Mouse (Mus musculus) neural tube, embryonic 13.5 days (tissue): ENCODE results near the gene Klhl9. TPM values are rescaled to one million over a fixed set of nuclear protein-coding genes. Genes with fewer than 3 reads are reported as not detected.

Source experiments
- polyA plus RNA-seq: library from polyadenylated mRNA; unstranded; fragments of >200 nt; fragmentation: Nextera tagmentation; extraction: Ambion mirVana; gene quantifications from 2 replicates; pipeline ENCODE4 v1.2.1, GENCODE M21; 2015

Gene Klhl9
- polyA plus RNA-seq, 1 experiment from 2014 or later = 126 TPM

Other genes starting within 250 kb of the Klhl9 start
- gene Ifnb1, start 199.7 kb downstream of the Klhl9 start, polyA plus RNA-seq = not detected in 2 replicates
- gene Ifna15, start 164.2 kb downstream of the Klhl9 start, polyA plus RNA-seq = not detected in 2 replicates
- not detected in 2 replicates for gene Ifna14, start 150.7 kb downstream of the Klhl9 start, polyA plus RNA-seq
- gene Ifna9, start 130.1 kb downstream of the Klhl9 start, polyA plus RNA-seq = not detected in 2 replicates
- not detected in 2 replicates for gene Ifna12, start 119.1 kb downstream of the Klhl9 start, polyA plus RNA-seq
- not detected in 2 replicates for gene C87499, start 88.1 kb downstream of the Klhl9 start, polyA plus RNA-seq
- gene Ifna13, start 78.0 kb downstream of the Klhl9 start, polyA plus RNA-seq = not detected in 2 replicates
- gene Ifna16, start 45.5 kb downstream of the Klhl9 start, polyA plus RNA-seq = not detected in 2 replicates
- not detected in 2 replicates for gene Ifna2, start 38.6 kb downstream of the Klhl9 start, polyA plus RNA-seq
- not detected in 2 replicates for gene Ifnab, start 31.1 kb downstream of the Klhl9 start, polyA plus RNA-seq
- 1.3 and 1.5 TPM in 2 replicates for gene Gm26566, start 660 bp downstream of the Klhl9 start, polyA plus RNA-seq
- gene Gm13271, start 32.4 kb upstream of the Klhl9 start, polyA plus RNA-seq = not detected in 2 replicates
- gene Gm13283, start 37.7 kb upstream of the Klhl9 start, polyA plus RNA-seq = not detected in 2 replicates
- gene Gm13290, start 51.4 kb upstream of the Klhl9 start, polyA plus RNA-seq = not detected in 2 replicates
- gene Gm13289, start 54.5 kb upstream of the Klhl9 start, polyA plus RNA-seq = not detected in 2 replicates
- not detected in 2 replicates for gene Gm13272, start 57.4 kb upstream of the Klhl9 start, polyA plus RNA-seq
- gene Ifnz, start 59.7 kb upstream of the Klhl9 start, polyA plus RNA-seq = not detected in 2 replicates
- gene Gm13276, start 63.2 kb upstream of the Klhl9 start, polyA plus RNA-seq = not detected in 2 replicates
- not detected in 2 replicates for gene Gm13277, start 66.2 kb upstream of the Klhl9 start, polyA plus RNA-seq
- not detected in 2 replicates for gene Gm13278, start 69.1 kb upstream of the Klhl9 start, polyA plus RNA-seq
- not detected in 2 replicates for gene Gm13275, start 72.0 kb upstream of the Klhl9 start, polyA plus RNA-seq
- not detected in 2 replicates for gene Gm13279, start 74.9 kb upstream of the Klhl9 start, polyA plus RNA-seq
- gene Gm13285, start 77.2 kb upstream of the Klhl9 start, polyA plus RNA-seq = 0.32 TPM in 1 of 2 replicates, not detected in the other
- gene Gm13287, start 80.8 kb upstream of the Klhl9 start, polyA plus RNA-seq = not detected in 2 replicates
- gene Gm13288, start 83.1 kb upstream of the Klhl9 start, polyA plus RNA-seq = not detected in 2 replicates
- gene Ifna7, start 93.8 kb upstream of the Klhl9 start, polyA plus RNA-seq = not detected in 2 replicates
- gene Ifna11, start 97.5 kb upstream of the Klhl9 start, polyA plus RNA-seq = not detected in 2 replicates
- gene Ifna6, start 105.0 kb upstream of the Klhl9 start, polyA plus RNA-seq = not detected in 2 replicates
- not detected in 2 replicates for gene Ifna5, start 113.1 kb upstream of the Klhl9 start, polyA plus RNA-seq
- gene Ifna4, start 119.4 kb upstream of the Klhl9 start, polyA plus RNA-seq = not detected in 2 replicates
- not detected in 2 replicates for gene Ifna1, start 127.6 kb upstream of the Klhl9 start, polyA plus RNA-seq
- not detected in 2 replicates for gene Ifne, start 157.7 kb upstream of the Klhl9 start, polyA plus RNA-seq